Mouse (Mus musculus): ENCODE measurements around the gene Bbs10. TPM values are rescaled to one million over a fixed set of nuclear protein-coding genes. Genes with fewer than 3 reads are reported as not detected.
A peak's percentile ranks its signal among the peaks of the same experiment; 100 is the strongest.

Bbs10 gene
- polyA plus RNA-seq, 1 experiment = 1.3 TPM

DNA sequence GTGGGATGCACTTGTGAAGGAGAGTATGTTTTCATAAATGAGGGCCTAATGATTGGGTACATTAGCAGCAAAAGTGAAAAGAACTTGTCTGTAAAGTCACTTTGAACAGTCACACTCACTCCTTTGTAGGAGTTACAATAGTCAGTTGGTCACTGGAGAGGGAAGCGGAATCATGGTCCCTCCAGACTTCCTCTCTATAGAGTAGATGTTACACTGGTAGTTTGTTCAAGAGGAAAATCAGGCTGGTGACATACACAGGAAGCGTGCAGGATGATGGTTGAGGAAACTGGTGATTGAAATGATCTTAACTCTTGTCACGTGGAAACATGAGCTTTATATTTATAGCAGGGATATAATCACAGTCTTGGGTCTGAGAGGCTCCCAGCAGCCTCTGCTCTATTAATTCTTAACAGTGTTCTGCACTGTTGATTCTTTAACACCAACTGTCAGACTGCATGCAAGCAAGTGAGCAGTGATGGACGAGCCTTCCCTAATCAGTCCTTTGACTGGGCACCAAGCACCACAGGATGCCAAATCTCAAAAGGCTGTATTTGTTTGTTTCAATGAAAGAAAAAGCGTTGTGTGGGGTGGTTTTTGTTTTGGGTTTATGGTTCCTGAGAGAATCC is 24.9 kb upstream of the Bbs10 start:
- Histone ChIP-seq H3K4me3 (replicated peaks; ENCODE audit: extremely low read depth, low read depth, low read length) (no peak overlapping the region), H3K4me1 (ENCODE audit: control insufficient read depth, insufficient read depth, low read length) (no peaks in the 10 kb centered on the region; the same call in 1 of the 2 replicates)
- TF ChIP-seq POLR2A (IDR thresholded peaks at IDR 0.05; ENCODE audit: borderline replicate concordance, extremely low read depth, low read depth, low read length) (no peak), CTCF (IDR thresholded peaks at IDR 0.05; ENCODE audit: insufficient read depth, low read length) (no peak)
- DNase-seq = no peak
- 54% methylated on average over 5 of the region's 5 CpGs for WGBS

DNA sequence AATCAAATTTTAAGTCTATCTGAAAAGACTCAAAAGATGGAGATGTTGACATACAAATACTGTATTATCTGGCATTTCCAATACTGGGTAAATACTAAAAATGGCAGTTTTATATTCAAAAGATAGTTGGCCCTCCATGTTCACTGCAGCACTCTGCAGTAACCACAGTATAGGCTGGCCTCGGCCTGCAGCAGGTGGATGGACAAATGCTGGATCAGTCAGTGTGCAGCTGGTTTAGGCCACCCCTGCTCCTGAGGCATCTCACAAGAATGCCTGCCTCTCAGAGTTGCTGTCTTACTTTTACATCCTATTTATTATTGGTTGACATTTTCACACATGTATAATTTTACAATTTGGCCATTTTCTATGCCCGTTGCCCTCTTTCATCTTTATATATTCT is 22.7 kb upstream of the Bbs10 start:
- 98% methylated on average over 2 of the region's 2 CpGs for WGBS
- TF ChIP-seq CTCF (IDR thresholded peaks at IDR 0.05; ENCODE audit: insufficient read depth, low read length) = no peak
- TF ChIP-seq POLR2A (IDR thresholded peaks at IDR 0.05; ENCODE audit: borderline replicate concordance, extremely low read depth, low read depth, low read length) = no peak
- H3K4me1 ChIP-seq (ENCODE audit: control insufficient read depth, insufficient read depth, low read length) = no peaks in the 10 kb centered on the region; the same call in 1 of the 2 replicates
- H3K4me3 ChIP-seq (replicated peaks; ENCODE audit: extremely low read depth, low read depth, low read length) = no peak overlapping the region
- DNase-seq = no peak

DNA sequence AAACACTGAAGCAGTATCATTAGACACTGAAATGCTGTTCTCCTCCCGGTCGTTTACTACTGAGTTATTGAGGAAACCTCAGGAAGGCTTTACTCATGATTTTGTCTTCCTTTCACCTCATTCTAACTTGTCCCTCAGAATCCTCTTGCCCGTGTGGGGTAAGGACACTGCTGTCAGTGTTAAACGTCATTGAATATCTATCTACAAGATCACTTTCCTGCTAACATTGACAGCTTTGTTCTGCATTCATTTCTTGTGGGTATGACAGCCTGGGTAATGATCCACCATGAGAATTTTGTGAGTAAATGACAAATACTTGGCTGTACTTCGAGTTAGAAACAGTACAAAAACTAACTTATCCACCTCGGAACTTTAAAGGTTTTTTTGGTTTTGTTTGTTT is 848 bp upstream of the Bbs10 start:
- DNase-seq = no peak
- 35% methylated on average over 6 of the region's 6 CpGs for WGBS
- peaks cover 3% of the 10 kb centered on the region; the same call in 1 of the 2 replicates for H3K4me1 ChIP-seq (ENCODE audit: control insufficient read depth, insufficient read depth, low read length)
- TF ChIP-seq POLR2A (IDR thresholded peaks at IDR 0.05; ENCODE audit: borderline replicate concordance, extremely low read depth, low read depth, low read length) (no peak), CTCF (IDR thresholded peaks at IDR 0.05; ENCODE audit: insufficient read depth, low read length) (no peak)
- H3K4me3 ChIP-seq (replicated peaks; ENCODE audit: extremely low read depth, low read depth, low read length) = peak overlapping the region; percentile 19

DNA sequence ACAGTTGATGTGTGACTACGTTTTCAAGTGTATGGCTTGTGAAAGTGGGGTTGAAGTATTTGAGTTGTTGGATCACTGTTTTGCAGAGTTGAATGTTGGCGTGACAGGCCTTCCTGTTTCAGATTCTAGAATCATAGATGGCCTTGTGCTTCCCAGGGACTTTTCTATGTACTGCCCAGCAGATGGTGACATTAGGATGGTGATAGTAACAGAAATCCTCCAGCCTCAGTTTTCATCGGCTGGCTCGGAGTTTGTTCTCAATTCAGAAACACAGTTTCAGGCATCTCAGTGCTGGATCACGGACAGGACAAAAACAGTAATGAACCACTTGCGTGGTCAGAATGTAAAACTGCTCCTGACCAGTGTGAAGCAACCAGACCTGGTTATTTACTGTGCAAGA is 1.1 kb downstream of the Bbs10 start:
- DNase-seq = no peak
- TF ChIP-seq POLR2A (IDR thresholded peaks at IDR 0.05; ENCODE audit: borderline replicate concordance, extremely low read depth, low read depth, low read length) (no peak), CTCF (IDR thresholded peaks at IDR 0.05; ENCODE audit: insufficient read depth, low read length) (no peak)
- peaks cover 3% of the 10 kb centered on the region; the same call in 1 of the 2 replicates for H3K4me1 ChIP-seq (ENCODE audit: control insufficient read depth, insufficient read depth, low read length)
- no peak overlapping the region for H3K4me3 ChIP-seq (replicated peaks; ENCODE audit: extremely low read depth, low read depth, low read length)
- WGBS = 65% methylated on average over 6 of the region's 6 CpGs

DNA sequence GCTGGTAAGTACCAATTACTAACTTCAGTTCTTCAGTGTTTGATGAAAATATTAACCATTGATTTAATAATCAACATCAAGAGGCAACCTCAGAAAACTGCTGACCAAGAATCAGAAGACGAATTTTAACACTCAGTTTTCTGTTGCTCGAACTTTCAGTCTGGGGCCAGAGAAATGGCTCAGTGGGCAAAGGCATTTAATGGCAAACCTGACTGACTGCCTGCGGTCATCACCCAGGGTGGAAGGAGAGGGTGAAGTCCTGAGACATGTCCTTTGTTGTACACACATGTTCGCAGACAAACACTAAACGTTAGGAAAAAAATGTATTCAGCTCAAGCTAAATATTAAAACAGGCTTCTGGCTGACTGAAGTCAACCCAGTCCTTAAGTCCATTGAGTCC is 2.6 kb downstream of the Bbs10 start:
- TF ChIP-seq POLR2A (IDR thresholded peaks at IDR 0.05; ENCODE audit: borderline replicate concordance, extremely low read depth, low read depth, low read length) = no peak
- Histone ChIP-seq H3K4me1 (ENCODE audit: control insufficient read depth, insufficient read depth, low read length) (peaks cover 3% of the 10 kb centered on the region; the same call in 1 of the 2 replicates), H3K4me3 (replicated peaks; ENCODE audit: extremely low read depth, low read depth, low read length) (no peak overlapping the region)
- DNase-seq = no peak
- WGBS = 93% methylated on average over 5 of the region's 5 CpGs

DNA sequence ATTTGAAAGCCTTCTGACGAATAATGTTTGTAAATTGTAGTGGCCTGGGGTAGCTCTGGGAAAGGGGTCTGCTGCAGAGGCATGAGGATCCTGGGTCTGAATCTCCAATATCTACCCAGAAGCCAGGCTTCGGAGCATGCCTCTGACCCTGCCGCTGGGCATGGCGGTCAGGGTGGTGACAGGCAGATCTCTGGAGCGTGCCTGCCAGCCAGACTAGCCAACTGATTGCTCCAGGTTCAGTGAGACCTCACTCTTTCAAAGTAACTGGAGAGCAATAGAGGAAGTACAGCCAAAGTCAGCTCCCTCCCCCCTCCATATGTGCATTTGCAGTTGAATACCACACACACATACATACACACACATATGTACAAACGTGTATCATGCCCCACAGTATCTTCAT is 4.0 kb downstream of the Bbs10 start:
- WGBS = 91% methylated on average over 6 of the region's 6 CpGs
- TF ChIP-seq POLR2A (IDR thresholded peaks at IDR 0.05; ENCODE audit: borderline replicate concordance, extremely low read depth, low read depth, low read length) (no peak), CTCF (IDR thresholded peaks at IDR 0.05; ENCODE audit: insufficient read depth, low read length) (no peak)
- DNase-seq = no peak
- H3K4me1 ChIP-seq (ENCODE audit: control insufficient read depth, insufficient read depth, low read length) = peaks cover 3% of the 10 kb centered on the region; the same call in 1 of the 2 replicates
- H3K4me3 ChIP-seq (replicated peaks; ENCODE audit: extremely low read depth, low read depth, low read length) = no peak overlapping the region

DNA sequence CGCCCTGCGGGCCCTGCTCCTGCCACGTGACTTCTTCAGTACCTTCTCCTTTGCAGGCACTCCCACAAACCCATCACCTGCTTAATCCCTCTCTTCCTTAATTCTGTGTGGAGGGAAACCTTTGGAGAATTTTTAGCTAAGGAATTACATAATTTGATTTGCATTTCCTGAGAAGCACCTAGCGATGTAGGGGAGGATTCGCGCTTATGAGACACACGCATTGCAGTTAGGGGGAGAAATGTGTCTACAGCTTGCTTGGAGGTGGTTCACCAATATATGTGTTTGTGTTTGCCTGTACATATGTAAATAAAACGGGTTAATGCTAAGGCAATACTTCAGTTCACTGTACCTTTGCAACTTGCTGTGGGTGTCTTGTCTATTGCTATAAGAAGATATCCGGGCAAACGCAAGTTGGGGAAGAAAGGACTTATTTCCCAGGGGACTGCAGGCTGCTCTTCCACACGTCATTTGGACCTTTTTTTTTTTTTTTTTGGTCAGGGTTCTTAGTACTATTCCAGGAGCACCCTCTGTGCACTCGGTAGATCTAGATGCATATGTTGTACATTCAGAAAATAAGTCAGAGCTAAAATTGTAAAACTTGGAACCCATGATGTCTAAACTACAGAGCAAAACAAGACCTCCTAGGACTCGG is 10.5 kb downstream of the Bbs10 start:
- no peak for DNase-seq
- WGBS = 89% methylated on average over 13 of the region's 13 CpGs
- Histone ChIP-seq H3K4me3 (replicated peaks; ENCODE audit: extremely low read depth, low read depth, low read length) (no peak overlapping the region), H3K4me1 (ENCODE audit: control insufficient read depth, insufficient read depth, low read length) (no peaks in the 10 kb centered on the region)
- TF ChIP-seq POLR2A (IDR thresholded peaks at IDR 0.05; ENCODE audit: borderline replicate concordance, extremely low read depth, low read depth, low read length) (no peak), CTCF (IDR thresholded peaks at IDR 0.05; ENCODE audit: insufficient read depth, low read length) (no peak)

DNA sequence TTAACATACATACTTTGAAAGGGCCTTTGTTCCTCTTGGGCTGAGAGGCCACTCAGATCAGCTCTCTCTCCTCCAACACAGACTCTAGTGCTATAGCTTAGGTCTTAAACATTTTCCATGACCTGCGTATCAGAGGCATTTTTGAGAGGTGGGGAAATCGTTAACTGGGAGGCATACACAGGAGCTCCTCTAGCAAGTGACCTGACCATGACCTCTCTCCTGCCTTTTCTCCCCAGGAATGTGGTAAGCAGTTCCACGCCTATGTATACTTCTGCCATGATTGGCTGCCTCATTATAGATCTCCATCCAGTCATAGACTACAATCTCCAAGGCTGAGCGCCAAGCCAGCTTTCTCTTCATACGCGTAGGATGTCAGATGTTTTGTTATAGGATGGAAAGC is 14.8 kb downstream of the Bbs10 start:
- no peaks in the 10 kb centered on the region for H3K4me1 ChIP-seq (ENCODE audit: control insufficient read depth, insufficient read depth, low read length)
- H3K4me3 ChIP-seq (replicated peaks; ENCODE audit: extremely low read depth, low read depth, low read length) = no peak overlapping the region
- 65% methylated on average over 6 of the region's 6 CpGs for WGBS
- DNase-seq = no peak
- TF ChIP-seq POLR2A (IDR thresholded peaks at IDR 0.05; ENCODE audit: borderline replicate concordance, extremely low read depth, low read depth, low read length) (no peak), CTCF (IDR thresholded peaks at IDR 0.05; ENCODE audit: insufficient read depth, low read length) (no peak)

DNA sequence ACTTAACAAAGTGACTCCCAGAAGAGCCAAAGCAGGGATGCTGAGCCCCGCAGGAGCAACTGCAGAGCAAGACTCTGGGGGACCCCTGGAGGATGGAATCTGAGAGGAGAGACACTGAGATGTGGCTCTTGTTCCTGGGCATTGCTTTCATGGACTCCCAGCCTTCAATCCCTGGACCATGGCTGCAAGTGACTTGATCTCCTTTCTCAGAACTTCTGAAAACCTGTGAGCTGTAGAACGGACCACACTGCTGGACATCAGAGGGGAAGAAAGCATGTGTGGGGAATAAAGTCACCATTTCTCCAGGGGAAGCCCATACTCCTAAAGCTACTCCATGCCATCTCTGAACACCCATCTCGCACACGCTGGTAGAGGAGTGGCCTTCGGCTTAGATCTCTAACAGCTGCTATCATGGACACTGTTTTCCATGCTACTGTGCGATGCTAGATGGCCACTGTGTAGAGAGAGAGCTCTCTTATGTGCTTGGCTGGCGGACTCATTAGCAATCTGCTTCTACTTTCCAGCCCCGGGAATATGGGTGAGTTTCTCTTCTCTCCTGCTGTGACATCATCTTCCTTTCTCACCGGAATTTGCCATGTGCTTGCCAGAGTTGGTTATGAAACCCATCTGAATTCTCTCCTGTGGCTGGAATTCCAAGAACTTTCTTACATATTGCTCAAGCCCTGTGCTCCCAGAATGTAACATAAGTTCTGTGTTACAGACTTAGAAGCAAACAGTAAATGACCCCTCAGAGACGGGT is 16.3 kb downstream of the Bbs10 start:
- TF ChIP-seq POLR2A (IDR thresholded peaks at IDR 0.05; ENCODE audit: borderline replicate concordance, extremely low read depth, low read depth, low read length) (no peak), CTCF (IDR thresholded peaks at IDR 0.05; ENCODE audit: insufficient read depth, low read length) (no peak)
- DNase-seq = no peak
- 69% methylated on average over 10 of the region's 10 CpGs for WGBS
- Histone ChIP-seq H3K4me3 (replicated peaks; ENCODE audit: extremely low read depth, low read depth, low read length) (no peak overlapping the region), H3K4me1 (ENCODE audit: control insufficient read depth, insufficient read depth, low read length) (no peaks in the 10 kb centered on the region; the same call in 1 of the 2 replicates)

Measured in lung, adult 2 months (tissue).